Mouse (Mus musculus): Measurements from ENCODE around the gene Abhd17b.
"Not testable (repeated sequence)": the region's sequence is repeated elsewhere in the genome, so short reads cannot be mapped to it uniquely, and the experiment has no call there.

Gene Abhd17b

DNA sequence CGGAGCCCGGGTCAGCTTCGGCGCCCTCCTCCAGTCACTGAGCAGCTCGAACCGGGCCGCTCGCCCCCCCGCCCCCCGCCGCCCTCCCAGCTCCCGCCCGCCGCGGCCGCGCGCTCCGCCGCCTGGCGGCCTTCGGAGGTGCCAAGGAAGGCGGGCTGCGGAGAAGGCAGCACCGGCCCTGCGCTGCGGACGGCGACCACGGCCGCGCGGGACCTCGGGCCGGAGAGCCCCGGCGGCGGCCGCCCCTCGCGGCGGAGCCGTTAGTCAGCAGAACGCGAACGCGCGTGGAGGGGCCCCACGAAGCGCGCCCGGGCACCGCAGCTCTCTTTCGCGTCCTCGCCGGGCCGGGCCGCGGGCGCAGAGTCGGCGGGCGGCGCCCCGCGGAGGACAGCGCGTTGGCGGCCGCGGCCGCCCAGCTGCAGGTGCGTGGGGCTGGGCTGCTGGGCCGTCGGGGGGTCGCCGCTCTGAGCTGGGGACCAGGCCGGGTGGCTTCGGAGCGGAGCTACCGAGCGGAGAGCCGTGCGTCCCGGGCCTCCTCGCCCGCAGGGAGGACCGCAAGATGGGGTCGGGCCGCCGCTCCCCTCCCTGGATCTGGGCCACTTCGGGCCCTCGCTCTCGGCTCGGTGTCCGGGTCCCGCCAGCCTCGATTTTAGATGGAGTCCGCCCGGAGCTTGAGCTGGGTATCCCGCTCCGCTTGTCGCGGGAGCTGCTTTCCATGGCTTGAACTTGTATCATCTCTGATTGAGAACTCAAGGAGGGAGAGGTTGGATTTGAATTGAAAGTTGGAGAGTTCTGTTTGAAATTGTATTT is at the start of gene Abhd17b:
Abhd17b (plus strand) TSS at position 14 of the 810 bp plus-strand sequence.
- DNase-seq (ENCODE audit: low read depth): no peak

DNA sequence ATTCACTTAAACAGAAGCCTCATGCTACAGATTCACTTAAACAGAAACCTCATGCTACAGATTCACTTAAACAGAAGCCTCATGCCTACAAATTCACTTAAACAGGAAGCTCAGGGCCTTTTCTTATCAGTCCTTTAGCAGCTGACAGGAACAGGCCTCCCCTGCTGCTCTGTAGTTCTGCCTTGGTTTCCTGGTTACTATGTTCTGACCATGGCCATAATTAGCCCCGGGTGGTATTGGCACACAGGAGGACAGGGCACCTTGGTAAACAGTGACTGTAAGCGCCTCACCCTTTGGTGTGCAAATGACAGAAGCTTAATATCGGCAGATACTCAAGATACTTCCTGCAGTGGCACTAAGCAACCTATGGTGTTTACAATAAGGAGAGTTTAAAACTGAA is 49.1 kb upstream of the Abhd17b start:
- DNase-seq (ENCODE audit: low read depth): no peak

DNA sequence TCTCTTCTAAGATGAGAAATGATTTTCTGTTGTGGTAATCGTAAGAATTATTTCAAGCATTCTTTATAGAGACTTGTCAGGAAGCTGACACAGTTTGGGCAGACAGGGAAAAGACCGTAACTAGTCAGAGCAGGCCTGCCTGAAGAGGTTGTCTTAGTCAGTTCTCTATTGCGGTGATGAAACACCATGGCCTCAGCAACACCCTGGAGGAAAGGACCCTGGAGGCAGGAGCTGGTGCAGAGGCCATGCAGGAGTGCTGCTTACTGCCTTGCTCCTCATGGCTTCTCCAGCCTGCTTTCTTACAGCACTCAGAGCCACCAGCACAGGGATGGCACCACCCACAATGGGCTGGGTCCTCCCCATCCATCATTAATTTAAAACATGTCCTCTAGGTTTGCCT is 47.7 kb upstream of the Abhd17b start:
- no peak for DNase-seq (ENCODE audit: low read depth)

DNA sequence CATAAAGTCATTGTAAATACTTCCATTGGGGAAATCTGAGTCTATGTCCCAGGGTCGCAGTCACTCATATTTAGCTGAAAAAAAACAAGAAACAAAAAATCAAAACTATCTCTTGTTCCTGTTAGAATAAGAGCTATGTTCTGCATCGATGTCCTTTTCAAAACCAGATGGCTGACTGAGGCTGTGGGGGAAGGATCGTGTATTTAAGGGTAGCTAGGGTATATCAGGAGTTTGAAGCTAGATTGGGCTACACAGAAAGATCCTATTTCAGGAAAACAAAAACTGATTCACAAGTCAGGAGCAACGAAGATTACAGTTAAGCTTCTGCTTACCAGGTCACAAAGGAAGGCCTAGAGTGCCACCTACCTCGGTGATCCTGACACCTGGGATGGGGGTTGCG is 42.7 kb upstream of the Abhd17b start:
- DNase-seq (ENCODE audit: low read depth): no peak

DNA sequence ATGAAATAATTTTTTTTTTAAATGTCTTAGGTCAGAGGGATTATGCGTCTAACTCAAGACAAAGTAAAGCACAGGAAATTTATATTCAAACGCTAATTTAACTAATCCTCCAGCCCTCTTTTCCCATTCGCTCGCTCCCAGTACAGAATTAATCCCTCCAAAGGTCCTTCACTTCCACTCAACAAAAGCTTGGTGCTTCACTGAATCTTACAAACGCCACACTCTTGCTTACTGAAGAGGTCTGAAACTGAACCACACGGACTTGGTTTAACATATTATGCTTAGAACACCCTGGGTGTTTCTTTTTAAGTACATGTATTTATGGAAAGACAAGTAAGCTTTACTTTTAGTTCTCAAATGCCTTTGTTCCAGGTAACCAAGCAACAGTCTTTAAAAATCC is 41.7 kb upstream of the Abhd17b start:
- no peak for DNase-seq (ENCODE audit: low read depth)

DNA sequence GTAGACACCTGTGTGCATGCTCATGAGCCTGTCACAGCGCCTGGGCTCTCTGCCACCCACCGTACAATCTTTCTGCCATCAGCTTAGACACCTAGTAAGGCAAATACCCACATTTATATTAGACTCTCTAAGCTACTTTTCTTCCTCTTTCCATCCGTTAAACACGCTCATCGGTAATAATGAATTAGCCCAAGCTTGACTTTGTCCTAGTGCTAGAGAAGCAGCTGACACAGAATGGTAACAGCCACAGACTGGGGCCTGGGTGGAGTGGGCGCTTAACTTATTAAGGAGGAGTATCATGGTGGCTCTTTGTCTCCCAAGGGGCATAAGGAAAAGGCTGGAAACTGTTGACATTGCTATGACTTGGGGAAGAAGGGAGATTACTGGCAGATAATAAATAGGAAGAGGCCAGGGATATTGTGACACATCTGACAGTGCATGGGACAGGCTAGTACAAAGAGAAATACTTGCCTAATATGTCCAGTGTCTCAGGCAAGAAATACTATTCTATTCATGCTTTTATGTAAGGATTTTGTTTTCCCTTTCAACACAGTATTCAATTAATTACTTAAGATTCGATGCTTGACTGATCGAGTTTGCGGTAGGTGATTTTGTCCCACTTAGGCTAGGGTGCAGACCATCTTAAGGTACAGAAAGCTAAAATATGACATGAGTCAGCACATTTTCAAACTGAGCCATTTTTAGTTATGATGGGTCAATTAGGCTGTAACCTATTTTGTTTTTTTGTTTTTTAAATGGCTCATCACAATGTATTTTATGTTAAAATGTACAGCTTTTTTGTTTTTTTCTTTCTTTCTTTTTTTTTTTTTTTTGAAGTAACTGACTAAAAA is 41.0 kb upstream of the Abhd17b start:
- no peak for DNase-seq (ENCODE audit: low read depth)

DNA sequence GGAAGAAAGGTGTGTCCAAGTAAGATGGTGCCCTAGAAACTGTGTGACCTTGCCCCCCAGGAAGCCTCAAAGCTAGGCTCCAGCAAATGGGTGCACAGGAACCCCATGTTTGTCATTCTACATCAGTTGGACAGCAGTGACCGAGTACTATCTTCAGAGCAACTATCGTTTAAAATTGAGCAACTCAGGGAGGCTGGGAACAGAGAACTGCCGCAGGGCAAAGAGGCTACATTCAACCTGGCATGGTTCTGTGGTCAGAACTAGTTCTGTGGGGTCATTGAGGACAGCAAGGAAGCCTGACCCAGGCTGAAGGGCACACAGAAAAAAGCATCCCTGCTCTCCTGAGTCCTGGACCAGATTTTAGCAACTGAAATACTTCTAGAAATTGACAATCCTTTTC is 37.2 kb upstream of the Abhd17b start:
- DNase-seq (ENCODE audit: low read depth): no peak

DNA sequence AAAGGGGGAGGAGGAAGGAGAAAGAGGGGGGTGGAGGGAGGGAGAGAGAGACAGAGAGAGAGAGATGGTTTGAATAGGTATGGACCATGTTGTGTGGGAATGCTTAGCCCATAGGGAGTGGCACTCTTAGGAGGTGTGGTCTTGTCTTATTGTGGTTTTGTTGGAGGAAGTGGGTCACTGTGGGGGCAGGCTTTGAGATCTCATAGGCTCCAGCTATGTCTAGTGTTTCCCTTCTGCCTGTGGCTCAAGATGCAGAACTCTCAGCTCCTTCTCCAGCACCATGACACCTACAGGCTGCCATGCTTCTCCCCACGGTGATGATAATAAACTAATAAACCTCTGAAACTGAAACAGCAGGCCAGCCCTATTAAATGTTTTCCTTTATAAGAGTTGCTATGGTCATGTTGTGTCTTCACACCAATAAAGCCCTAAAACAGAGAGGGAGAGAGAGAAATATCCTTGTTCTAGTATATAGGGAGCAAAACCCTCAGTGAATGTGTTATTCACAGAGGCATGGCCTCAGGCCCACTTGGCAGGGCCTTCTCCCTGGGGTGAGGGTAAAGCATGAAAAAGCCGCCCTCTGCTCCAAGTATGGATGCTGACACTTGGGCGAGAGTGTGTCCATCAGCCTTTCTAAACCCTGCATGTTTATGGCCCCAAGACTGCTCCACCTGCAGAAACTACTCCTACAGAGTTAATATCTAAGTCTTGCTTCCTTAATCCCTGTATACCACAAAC is 29.4 kb upstream of the Abhd17b start:
- no peak for DNase-seq (ENCODE audit: low read depth)

DNA sequence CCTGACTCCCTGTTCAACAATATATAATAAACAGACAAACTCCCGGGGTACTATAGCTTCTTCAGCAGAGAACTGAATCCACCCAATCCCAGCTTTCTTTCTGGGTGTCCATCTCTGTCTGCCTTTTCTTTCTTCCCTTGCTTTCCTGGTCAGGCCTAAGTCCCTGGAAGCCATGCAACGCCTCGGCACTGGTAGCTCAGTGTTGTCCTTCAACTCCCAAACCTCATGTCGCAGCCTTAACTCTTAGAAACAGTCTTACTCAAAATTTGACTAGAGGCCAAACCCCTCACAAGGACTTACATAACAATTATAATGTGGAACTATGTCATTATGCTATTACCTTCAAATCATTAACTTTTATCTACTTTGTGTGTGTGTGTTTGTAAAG is 28.8 kb upstream of the Abhd17b start:
- no peak for DNase-seq (ENCODE audit: low read depth)

DNA sequence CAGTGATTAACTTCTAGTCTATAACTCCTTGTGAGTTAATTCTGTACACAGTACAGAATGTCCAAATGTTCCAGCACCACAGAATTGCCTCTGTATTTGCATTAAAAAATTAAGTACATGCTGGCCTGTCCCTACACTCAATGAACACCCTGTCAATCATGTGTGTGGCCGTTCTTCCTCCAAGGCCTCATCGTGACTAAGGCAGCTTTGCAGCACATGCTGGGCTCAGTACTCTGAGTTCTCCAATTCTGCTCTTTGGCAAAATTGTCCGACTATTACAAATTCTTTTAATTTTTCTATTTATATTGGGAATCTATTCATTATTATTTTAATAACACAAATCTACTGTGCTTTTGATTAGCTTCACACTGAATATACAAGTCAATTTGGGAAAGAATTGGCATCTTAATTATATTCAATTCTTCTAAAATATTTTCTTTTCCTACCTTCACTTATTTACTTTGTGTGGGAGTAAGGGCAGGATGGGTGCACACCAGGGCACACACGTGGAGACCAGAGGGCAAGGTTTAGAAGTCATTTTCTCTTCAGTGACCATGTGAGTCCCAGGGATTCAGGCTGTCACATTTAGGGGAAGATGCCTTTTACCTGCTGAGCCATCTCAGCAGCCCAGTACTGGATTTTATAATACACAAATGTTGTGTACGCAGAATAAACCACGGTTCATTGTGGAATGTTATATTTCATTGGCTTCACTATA is 26.6 kb upstream of the Abhd17b start:
- DNase-seq (ENCODE audit: low read depth): no peak

DNA sequence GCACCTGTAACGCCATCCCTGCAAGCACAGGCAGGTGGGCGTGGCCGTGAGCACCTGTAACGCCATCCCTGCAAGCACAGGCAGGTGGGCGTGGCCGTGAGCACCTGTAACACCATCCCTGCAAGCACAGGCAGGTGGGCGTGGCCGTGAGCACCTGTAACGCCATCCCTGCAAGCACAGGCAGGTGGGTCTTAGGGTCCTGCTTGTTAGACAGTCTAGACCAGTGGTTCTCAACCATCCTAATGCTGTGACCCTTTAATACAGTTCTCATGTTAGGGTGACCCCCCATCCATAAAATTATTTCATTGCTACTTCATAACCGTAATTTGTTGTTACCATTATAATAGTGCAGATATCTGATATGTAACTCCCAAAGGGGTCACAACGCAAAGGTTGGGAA is 24.5 kb upstream of the Abhd17b start:
- DNase-seq (ENCODE audit: low read depth): not testable (repeated sequence)

DNA sequence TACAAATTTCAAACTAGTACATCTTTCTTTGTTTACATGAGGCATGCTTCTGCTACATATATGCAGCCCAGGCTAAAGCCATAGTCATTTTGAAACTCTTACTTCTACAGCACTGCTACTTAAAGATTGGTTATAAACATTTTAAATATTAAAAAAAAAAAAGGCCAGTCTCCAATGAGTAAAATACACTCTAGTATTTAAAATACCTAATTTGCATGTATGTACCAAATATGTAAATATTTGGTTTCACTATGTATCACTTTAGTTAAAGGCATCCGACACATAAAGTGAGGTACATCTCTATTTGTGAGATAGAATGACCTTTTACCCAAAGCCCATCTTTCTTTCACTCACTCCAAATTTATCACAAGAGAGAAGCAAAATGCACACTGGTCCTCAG is 24.0 kb upstream of the Abhd17b start:
- no peak for DNase-seq (ENCODE audit: low read depth)

DNA sequence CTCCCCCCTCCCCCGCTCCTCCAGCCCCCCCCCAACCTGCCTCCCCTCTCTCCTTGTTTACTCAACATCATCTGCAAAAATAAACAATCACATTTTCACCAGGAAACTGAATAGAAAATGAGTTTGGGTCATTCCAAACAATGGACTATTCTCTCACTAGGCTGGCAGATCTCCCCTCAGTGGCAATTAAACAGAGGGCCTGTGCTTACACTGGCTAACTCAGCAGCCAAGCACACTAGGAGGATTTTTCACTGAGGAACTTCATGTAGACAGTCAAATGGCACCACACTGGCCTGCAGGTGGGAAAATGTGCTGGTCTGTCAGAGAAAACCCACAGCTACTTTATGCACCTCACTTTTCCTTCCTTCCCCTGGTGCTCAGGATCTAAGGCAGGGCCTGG is 23.5 kb upstream of the Abhd17b start:
- DNase-seq (ENCODE audit: low read depth): no peak

DNA sequence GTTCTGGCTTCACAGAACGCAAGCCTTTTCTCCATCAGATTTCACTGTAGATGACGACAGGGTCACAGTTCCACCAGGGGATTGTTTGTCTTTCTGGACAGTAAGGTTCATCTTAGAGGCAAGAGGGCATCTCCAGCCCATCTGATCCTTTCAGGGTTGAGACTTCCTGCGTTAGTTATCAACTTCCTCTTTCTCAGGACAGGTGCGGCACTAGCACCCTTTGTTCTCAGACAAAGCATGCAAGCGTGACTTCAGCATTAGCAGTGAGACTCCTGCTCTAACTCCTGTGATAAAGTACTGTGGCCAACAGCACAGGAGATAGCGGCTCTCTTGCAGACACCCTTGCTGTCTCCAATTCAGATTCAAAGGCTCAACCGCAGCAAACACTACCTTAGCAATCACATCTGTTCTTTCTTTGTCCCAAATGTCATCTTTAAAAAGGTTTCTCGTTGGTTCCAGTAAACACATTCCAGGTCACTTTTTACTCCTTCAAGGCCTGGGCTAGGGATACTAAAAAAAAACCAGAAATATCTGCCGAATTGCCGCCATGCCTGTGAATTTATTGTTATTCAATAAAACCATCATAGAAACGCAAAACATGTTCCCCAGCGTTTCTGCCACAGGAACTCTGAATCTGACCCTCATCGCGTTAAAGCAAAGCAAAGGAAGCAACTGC is 22.2 kb upstream of the Abhd17b start:
- DNase-seq (ENCODE audit: low read depth): no peak

DNA sequence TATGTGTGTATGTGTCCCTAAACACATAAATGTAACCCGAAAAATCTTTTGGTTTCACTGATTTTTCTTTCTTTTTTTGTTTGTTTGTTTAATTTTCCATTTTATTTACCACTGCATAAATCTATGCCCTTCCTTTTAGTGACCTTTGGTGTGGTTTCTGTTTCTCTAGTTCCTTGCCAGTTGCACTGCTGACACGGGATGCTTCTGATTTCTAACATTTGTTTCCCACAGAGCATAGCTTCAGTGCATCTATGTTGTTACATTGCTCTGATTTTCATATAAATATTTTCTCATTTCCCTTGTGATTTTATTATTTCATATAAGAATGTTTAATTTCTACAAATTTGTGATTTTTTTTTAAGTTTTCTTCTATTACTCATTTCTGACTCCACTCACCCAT is 17.6 kb upstream of the Abhd17b start:
- DNase-seq (ENCODE audit: low read depth): no peak

DNA sequence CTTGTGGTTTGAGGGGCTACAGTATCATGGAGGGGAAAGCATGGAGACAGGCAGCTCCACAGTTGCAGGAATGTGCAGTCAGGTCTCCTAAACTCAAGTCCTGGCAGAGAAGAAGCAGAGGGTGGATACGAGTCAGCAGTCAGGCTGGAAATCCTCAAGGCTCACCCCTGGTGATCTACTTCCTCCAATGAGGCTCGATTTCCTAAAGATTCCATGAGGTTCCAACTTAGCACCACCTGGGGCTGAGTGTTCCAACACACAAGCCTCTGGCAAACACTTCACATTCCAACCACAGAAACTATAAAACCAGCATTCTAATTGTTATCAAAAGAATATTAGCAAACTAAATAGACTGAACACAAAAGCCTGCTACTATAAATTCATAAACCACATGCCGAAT is 16.1 kb upstream of the Abhd17b start:
- DNase-seq (ENCODE audit: low read depth): no peak

DNA sequence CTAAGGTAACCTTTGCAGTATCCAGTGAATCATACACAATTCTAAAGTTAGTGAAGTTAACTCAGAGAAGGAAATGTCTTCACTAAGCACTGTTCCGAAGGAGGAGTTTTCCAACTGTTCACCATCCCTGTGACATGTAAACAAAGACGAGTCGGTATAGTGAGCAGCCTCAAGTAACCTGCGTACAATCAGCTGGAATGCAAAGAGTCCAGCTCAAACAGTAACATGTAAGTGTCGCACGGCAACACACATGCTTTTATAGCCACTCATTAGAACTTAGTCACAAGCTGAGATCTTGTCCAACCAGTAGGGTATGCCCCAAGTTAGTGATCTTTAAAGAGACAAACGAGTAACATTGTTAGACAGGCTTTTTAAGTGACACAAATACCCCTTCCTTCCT is 15.3 kb upstream of the Abhd17b start:
- DNase-seq (ENCODE audit: low read depth): no peak

DNA sequence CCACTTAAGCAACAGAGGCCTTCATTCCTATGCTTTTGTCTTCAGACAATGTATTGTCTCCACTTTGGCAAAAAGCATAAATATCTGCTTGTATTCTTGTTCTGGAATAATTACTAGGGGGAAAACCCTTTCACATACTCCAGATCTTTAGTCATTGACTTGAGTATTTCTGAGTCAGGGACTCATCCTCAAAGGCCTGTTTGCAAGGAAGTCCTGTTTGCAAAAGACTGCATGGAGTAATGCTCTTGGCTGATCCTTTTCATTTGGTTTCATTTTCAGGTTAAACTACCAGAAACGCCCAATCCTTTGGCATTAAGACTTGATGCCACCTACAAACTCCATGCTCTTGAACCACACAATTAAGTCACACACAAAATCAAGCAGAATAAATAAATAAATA is 9.1 kb upstream of the Abhd17b start:
- no peak for DNase-seq (ENCODE audit: low read depth)

DNA sequence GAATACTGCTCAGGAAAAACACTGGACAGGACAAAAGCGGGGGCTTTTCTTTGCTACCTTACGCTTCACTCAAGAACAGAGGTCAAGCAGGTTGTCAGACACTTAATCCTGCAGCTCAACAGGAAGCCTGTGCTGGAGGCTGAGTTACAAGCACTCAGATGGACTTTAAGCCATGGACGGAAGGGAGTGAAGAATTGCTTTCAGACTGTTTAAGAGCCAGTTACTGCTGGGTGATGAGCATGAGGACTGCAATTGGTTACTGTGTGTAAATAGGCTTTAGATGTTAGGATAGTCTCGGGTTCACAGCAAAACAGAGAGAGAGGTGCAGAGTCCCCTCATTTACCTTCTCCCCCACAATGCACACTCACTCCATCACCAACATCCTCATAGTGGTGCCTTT is 7.7 kb upstream of the Abhd17b start:
- DNase-seq (ENCODE audit: low read depth): no peak

DNA sequence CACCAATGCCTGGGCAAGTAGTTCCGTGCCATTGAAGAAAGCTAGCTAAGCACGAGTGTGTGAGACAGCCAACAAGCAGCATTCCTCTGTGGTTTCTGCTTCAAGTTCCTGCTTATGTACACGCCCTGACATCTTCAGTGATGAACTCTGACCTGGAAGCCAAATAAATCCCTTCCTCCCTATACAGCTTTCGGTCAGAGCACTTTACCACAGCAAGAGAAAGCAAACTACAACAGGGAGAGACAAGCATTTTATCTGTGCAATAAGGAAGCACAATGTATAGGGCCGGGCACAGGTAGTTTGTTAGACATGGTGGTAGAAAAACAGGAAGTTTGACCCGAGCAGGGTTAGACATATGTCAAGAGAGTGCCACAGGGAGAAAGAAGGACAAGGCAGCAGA is 6.8 kb upstream of the Abhd17b start:
- DNase-seq (ENCODE audit: low read depth): no peak

DNA sequence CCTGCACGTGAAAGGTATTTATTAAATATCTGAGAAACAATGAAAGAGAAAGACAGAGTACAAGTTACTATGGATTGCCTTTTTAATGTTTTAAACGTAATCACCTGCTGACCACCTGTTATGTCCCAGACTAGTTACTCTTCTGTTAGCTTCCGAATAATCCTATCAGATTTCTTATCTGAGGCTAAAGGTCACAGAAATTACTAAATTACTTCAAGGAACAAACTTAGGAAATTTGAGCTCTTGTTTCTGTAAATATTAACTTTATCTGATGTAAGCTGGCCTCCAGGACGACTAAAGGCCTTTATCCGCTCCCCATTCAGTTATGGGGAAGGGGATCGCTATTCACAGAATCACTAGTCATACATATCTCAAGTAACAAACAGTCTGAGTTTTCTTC is 1.3 kb upstream of the Abhd17b start:
- no peak for DNase-seq (ENCODE audit: low read depth)

All from fibroblast of lung, adult 2 months (primary cell).